Mouse (Mus musculus) embryo, embryonic 11 days (tissue): ENCODE measurements around the gene Cox6a1.

Source experiments
- DNase-seq: peaks from one replicate; pipeline ENCODE4 v3.0.0-alpha.2; 2015

The Cox6a1 gene

DNA sequence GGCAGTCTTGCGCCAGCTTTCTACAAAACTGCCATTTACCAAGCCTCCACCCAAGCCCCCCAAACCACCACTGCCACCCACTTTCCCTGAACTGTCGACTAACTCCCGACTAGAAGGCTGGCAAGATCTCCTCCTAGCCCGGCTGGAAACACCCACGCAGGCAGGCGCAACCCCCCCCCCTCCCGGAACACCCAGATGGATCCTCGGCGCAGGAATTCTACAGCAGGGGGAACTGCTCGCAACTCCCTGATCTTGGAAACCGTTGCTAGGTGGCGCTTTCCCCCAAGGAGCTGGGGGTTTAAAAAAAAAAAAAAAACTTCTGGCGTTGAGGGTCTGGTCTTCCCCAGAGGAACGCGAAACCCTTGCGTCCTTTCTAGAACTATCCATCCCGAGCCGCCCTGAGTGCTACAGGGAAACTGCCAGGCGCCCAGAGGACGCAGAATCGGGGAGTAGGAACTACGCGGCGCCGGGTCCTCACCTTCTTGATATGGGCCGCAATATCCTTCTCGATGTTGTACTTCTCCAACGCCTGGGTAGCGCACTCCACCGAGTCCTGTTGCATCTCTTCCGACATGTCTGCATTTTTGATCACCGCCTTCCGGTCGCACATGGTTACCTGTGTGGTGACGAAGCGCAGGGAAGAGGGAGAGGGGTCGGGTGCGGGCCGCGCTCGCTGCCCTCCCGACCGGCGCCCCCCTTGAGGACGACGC lies 48.6 kb downstream of the Cox6a1 start:
- peak; percentile 84 for DNase-seq

DNA sequence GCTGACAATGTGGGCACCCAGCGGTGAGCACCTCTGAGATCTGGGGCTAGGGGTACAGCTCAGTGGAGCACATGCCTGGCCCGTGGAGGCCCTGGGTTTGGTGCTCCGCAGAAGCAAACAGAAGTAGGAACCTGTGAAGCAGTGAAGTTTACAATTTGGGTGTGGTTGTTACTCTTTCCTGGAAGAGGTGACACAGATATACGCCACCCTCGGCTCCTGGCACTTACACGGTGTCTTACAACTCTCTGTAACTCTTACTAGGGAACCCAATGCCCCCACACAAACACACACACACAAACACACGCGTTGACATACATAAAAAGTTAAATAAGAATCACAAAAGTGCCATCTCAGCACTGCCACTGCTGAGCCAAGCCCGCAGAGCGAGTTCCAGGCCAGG lies 52.4 kb downstream of the Cox6a1 start:
- DNase-seq = no peak
